Mouse (Mus musculus) myocyte (in vitro differentiated cells): ENCODE data around the gene Zfp512b.

Experiments
- REST ChIP-seq: IDR thresholded peaks from one replicate; pipeline ENCODE4 v1.6.1; 2011; ENCODE audit warnings: mild to moderate bottlenecking, control low read depth, moderate library complexity; ENCODE audit not compliant: insufficient read depth, insufficient read length
- USF1 ChIP-seq: IDR thresholded peaks from one replicate; pipeline ENCODE4 v1.6.1; 2011; ENCODE audit warnings: low read depth, mild to moderate bottlenecking, control low read depth, moderate library complexity

DNA sequence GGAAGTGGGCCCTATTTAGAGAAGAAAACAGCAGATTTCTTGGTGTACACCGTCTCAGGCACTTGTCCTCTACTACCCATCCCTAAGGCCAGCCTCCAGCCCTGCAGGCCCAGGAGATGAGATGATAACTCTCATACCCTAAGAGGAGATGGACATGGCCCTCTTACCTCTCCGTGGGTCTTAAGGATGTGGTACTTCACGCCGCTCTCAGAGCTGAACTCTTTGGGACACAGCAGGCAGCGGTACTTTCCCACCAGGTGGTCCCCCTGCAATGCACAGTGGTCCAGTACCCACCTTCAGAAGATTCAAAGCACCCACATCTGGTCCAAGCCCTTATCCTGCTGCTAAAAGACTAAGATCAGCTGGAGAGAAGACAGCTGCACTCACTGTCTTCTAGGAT, 7.1 kb downstream of the Zfp512b start:
- TF ChIP-seq USF1 (no peak), REST (no peak)
